Mouse (Mus musculus) 3T3-L1 (cell line): ENCODE measurements around the gene Parg.

Experiments
- DNase-seq: peaks from one replicate; pipeline ENCODE4 v3.0.0-alpha.2; 2015; ENCODE audit warnings: low read depth, low spot score

Gene Parg

GRCm38 (mm10) chr14:32321732-32322685 is 120.3 kb downstream of the Parg start, which contains the start of gene Ogdhl:
Gene Ogdhl, plus strand, starts transcription at chr14:32322019.
- DNase-seq, result peak; percentile 80

GRCm38 (mm10) chr14:32323221-32323620 is 121.5 kb downstream of the Parg start:
- no peak for DNase-seq

DNA sequence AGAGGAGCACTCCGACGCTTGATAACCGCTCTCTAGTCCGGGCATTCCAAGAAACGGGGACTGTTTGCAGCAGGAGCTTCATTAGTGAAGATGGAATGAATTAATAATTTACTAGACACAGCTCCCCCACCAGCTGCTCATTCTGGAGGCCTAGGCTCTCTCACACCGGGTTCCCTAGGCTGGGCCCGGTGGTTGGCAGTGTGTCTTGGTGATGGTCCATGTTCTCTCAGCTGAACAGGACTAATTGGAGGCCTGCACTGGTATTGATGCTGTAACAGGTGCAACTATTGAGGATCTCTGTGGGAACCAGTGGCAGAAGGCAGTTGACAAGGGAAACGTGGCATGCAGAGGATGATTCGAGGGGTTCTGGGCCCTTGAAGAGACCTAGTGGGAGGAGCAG is 125.6 kb downstream of the Parg start:
- no peak for DNase-seq

GRCm38 (mm10) chr14:32332515-32333445 is 131.0 kb downstream of the Parg start:
- DNase-seq, result no peak

DNA sequence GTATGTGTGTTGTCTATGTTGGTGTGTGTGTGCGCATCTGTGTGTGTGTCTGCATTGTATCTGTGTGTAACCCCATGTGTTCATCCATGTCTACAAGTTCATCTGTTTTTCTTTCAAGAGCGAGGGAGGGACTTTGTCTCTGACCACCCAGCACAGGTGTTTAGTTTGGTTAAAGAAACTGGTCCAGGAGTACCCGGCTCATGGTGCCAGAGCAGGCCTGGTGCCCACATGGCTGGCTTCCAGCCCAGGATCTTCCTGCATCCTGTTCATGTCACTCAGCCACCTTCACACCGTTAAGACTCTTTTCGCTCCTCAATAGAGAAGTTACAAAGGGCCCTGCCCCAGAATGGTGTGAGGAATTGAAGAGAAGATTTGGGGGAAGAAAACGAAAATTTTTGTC is 134.3 kb downstream of the Parg start:
- no peak for DNase-seq

DNA sequence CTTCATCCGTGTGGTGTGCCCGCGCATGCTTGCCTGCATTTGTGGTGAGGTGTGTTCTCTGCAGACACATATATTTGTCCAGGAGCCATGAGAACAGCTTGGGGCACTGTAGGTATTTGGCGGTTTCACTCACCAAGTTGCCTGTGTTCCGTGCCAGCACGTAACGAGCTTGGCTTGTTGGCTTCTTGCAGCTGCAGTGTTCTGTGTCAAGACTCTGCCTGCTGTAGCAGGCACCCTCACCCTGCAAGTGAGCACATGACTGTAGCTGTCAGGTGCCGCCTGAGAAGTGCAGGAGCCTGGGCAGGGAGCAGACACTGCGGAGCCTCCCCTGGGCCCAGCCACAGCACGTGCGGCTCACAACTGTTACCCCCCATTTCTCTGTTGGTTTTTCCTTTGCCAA is 134.8 kb downstream of the Parg start:
- no peak for DNase-seq

GRCm38 (mm10) chr14:32341823-32342222 is 140.1 kb downstream of the Parg start:
- no peak for DNase-seq

DNA sequence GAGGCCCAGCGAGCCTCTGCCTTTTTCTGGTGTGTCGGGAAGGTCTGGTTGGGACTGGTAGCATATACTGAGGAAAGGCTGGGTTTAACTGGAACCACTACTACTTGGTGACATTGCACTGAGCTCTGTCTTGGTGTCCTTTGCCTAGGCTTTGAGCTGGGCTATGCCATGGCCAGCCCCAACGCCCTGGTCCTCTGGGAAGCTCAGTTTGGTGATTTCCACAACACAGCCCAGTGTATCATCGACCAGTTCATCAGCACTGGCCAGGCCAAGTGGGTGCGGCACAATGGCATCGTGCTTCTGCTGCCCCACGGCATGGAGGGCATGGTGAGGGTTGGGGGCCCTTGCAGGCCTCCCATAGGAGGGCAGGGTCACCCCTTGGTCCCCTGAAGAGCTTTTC is 142.4 kb downstream of the Parg start:
- no peak for DNase-seq

- DNase-seq, result no peak
Observed at GRCm38 (mm10) chr14:32344694-32345093, 142.9 kb downstream of the Parg start.
